Mouse (Mus musculus) midbrain, embryonic 15.5 days (tissue): ENCODE measurements around the gene Kansl2. TPM values are rescaled to one million over a fixed set of nuclear protein-coding genes. Genes with fewer than 3 reads are reported as not detected.

Source experiments
- ATAC-seq: fragments of 200-750 bp; cut with Nextera tagmentation; replicated peaks from 2 replicates; pipeline ENCODE4 v1.8.0; 2017; ENCODE audit warnings: moderate TSS enrichment
- H3K27ac ChIP-seq: fragments of 300-500 bp; sonication (generic); 2 replicates; pipeline ENCODE4 v1.5.1; 2015; ENCODE audit warnings: mild to moderate bottlenecking, inconsistent platforms
- H3K27me3 ChIP-seq: fragments of 300-500 bp; sonication (generic); replicated peaks from 2 replicates; pipeline ENCODE4 v1.6.1; 2015; ENCODE audit warnings: inconsistent platforms
- H3K36me3 ChIP-seq: fragments of 300-500 bp; sonication (generic); replicated peaks from 2 replicates; pipeline ENCODE4 v1.6.1; 2015; ENCODE audit warnings: inconsistent platforms
- H3K4me1 ChIP-seq: fragments of 300-500 bp; sonication (generic); 2 replicates; pipeline ENCODE4 v1.6.1; 2015; ENCODE audit warnings: inconsistent platforms
- H3K4me2 ChIP-seq: fragments of 300-500 bp; sonication (generic); 2 replicates; pipeline ENCODE4 v1.6.1; 2015; ENCODE audit warnings: inconsistent platforms, mild to moderate bottlenecking, moderate library complexity
- H3K4me3 ChIP-seq: fragments of 300-500 bp; sonication (generic); 2 replicates; pipeline ENCODE4 v1.5.1; 2015; ENCODE audit warnings: mild to moderate bottlenecking, inconsistent platforms
- H3K9ac ChIP-seq: fragments of 300-500 bp; sonication (generic); 2 replicates; pipeline ENCODE4 v1.6.1; 2015; ENCODE audit warnings: mild to moderate bottlenecking, inconsistent platforms
- H3K9me3 ChIP-seq: fragments of 300-500 bp; sonication (generic); 2 replicates; pipeline ENCODE4 v1.6.1; 2016; ENCODE audit warnings: inconsistent platforms
- WGBS: fragments of 180-500 bp; shearing (Covaris S2); methylation state at CpG from one replicate; pipeline ENCODE4 v1.1.7; 2015; ENCODE audit warnings: mixed read lengths; 5-methylcytosine and 5-hydroxymethylcytosine counted together
- microRNA-seq: library from miRNA; unstranded; fragments of <30 nt; microRNA quantifications from one replicate; pipeline ENCODE4, GENCODE M21; 2016
- polyA plus RNA-seq: library from polyadenylated mRNA; unstranded; fragments of >200 nt; fragmentation: Nextera tagmentation; extraction: Ambion mirVana; gene quantifications from 2 replicates; pipeline ENCODE4 v1.2.1, GENCODE M21; 2015

Gene Kansl2
- polyA plus RNA-seq, 1 experiment from 2014 or later, result 124 TPM

DNA sequence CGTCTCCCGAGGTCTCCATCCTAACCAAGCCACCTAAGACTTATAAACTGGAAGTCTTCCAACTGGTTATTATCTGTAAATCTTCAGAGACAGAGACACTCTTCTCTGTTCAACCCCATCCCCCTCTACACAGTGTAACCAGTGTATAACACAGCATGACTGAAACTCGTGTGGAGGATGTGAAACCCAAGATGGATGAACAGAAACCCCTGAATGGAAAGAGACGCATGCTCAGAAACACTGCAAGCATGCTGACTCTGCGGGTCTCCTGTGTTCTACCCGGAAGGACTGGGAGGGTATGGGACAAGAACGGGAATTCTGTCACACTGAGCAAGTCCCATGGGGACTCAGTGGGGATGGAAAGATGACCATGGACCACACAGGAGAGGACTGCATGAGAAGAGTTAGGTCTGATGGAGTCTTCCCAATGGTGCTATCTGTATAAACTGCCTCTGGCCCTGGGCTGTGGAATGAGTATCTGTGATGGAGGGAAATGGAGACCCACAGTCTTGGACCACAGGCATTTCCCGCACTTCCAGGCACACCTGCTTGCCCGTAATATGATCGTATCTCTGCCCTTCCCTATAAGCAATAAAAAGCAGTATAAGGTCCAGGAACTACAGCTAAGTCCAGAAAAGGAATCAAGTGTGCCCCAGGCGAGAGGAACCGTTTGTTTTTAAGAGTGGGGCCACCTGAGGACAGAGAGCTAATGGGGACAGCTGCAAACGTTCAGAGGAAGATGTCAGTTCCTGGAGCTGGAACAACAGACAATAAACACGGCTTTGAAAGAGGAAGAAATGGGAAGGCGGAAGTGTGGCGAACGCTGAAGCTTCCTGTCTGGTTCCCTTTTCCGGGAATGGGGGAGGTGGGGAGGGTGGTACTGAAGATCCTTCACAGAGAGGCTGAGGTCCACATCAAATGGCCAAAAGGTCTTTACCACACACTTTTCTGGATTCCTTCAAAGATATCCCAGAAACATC, 49.9 kb downstream of the Kansl2 start:
- H3K9me3 ChIP-seq, result no peaks in the 10 kb centered on the region
- ATAC-seq, result no peak
- H3K27me3 ChIP-seq, result no peaks in the 10 kb centered on the region
- H3K4me2 ChIP-seq, result no peak overlapping the region
- no peak overlapping the region for H3K9ac ChIP-seq
- 75% methylated on average over 18 of the region's 18 CpGs for WGBS
- no peak overlapping the region for H3K27ac ChIP-seq
- H3K4me1 ChIP-seq, result no peaks in the 10 kb centered on the region
- no peak overlapping the region for H3K4me3 ChIP-seq
- H3K36me3 ChIP-seq, result no peaks in the 10 kb centered on the region

DNA sequence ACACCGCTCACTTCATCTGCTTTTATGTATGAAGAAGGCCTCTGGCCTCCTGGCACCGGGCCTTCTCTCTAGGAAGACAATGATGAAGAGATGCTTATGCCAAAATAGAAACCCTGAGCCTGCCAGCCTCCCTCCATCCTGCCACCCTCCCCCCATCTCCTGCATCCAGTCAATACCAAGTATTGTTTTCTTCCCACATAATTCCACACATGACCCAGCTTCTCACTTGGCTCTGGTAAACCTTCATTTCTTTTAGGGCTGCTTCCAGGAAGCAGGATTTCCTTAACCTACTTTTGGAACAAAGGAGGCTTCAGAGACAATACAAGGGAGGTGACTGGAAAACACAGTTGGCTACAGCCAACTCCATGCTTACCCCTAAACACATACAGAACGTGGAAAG, 51.4 kb downstream of the Kansl2 start, which contains the start of gene Lalba:
Gene Lalba, minus strand, starts transcription at position 21 of the 400 bp plus-strand sequence.
- H3K27me3 ChIP-seq, result no peaks in the 10 kb centered on the region
- H3K4me1 ChIP-seq, result no peaks in the 10 kb centered on the region
- H3K9me3 ChIP-seq, result no peaks in the 10 kb centered on the region
- H3K27ac ChIP-seq, result no peak within 1 kb of the TSS
- WGBS, result 56% methylated on average over 3 of the region's 3 CpGs
- no peak within 1 kb of the TSS for H3K4me3 ChIP-seq
- ATAC-seq, result no peak
- H3K36me3 ChIP-seq, result no peaks in the 10 kb centered on the region
- H3K9ac ChIP-seq, result no peak within 1 kb of the TSS
- H3K4me2 ChIP-seq, result no peak within 1 kb of the TSS

DNA sequence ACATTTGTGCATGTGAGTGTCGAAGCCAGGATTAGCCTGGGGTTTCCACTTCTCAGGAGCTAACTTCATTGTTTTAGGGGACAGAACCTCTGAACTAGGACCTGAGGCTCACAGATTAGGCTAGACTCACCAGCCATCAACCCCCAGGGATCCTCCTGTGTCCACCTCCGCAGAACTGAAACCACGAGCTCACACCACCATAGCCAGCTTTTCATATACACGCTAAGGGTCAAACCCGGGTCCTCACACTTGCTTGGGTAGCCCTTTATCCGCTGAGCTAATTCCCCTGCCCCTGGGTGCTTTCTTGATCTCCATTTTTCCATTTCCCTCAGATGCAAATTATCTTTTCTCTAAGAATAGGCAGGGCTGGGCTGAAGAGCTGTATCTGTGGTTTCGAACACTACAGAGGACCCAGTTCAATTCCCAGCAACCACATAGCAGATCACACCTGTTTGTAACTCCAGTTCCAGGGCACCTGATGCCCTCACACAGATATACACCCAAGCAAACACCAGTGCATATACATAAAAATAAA, 54.4 kb downstream of the Kansl2 start:
- no peaks in the 10 kb centered on the region for H3K27me3 ChIP-seq
- no peak overlapping the region for H3K4me2 ChIP-seq
- no peaks in the 10 kb centered on the region for H3K9me3 ChIP-seq
- ATAC-seq, result no peak
- H3K9ac ChIP-seq, result no peak overlapping the region
- no peak overlapping the region for H3K4me3 ChIP-seq
- H3K4me1 ChIP-seq, result no peaks in the 10 kb centered on the region
- H3K36me3 ChIP-seq, result no peaks in the 10 kb centered on the region
- 70% methylated on average over 7 of the region's 7 CpGs for WGBS
- H3K27ac ChIP-seq, result no peak overlapping the region

DNA sequence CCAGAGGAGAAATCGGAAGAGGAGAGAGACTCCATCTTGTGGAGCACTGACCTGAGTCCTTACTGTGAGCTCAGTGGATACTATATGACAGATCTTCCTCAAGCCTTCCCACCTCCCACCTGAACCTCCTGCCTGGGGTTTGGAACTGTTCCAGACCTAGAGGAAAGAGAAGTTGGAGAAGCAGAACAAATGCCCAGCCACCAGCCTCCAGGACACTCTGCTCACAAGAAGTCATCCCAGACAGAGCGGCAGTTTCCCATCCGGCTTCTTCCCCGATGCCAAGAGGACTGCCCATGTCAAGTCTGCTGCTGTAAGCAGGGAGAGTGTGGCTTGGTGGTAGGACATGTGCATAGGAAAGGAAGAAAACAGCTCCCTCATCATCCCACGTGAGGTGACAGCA, 57.8 kb downstream of the Kansl2 start:
- no peak overlapping the region for H3K4me2 ChIP-seq
- ATAC-seq, result no peak
- no peak overlapping the region for H3K9ac ChIP-seq
- H3K36me3 ChIP-seq, result no peaks in the 10 kb centered on the region
- WGBS, result 81% methylated on average over 5 of the region's 5 CpGs
- no peak overlapping the region for H3K27ac ChIP-seq
- no peak overlapping the region for H3K4me3 ChIP-seq
- no peaks in the 10 kb centered on the region for H3K9me3 ChIP-seq
- no peaks in the 10 kb centered on the region for H3K27me3 ChIP-seq
- no peaks in the 10 kb centered on the region for H3K4me1 ChIP-seq

DNA sequence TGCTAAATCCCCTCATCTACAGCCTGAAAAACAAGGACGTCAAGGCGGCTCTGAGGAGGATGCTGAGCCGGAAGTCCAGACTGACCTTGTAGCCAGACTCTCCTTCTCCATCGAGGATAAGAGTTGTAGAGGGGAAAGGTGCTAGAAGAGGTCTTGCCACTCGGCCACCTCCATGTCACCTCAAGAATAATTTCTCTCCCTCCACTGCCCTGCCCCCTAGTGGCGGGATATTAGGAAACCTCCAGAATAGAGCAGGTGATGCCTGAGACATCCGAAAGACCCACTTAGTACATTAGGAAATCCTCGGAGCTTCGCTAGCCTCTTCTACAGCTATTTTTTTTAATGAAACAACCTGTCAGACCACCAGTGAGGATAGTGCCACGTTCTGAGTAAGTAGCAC, 58.7 kb downstream of the Kansl2 start:
- no peak overlapping the region for H3K4me3 ChIP-seq
- no peaks in the 10 kb centered on the region for H3K27me3 ChIP-seq
- H3K9ac ChIP-seq, result no peak overlapping the region
- no peak overlapping the region for H3K4me2 ChIP-seq
- 55% methylated on average over 10 of the region's 10 CpGs for WGBS
- H3K4me1 ChIP-seq, result no peaks in the 10 kb centered on the region
- no peaks in the 10 kb centered on the region for H3K36me3 ChIP-seq
- H3K9me3 ChIP-seq, result no peaks in the 10 kb centered on the region
- no peak overlapping the region for H3K27ac ChIP-seq
- ATAC-seq, result no peak

DNA sequence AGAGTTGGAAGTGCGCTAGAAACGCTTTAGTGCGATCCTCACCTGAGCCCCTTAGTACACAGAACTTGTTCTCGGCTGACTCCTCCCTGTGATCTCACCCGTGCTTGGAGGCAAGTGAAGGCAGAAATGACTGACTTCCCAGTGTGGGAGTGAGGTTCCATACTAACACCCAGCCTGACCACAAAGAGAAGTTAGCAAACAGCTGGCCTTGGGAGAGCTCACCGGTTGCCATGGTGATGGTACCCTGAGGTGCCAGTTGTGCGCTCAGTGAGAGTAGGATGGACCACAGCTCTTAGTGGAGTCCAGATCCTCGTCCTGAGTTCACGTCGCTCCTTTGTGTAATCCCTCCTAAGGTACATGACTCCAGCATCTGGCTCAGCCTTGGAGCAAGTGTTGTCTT, 59.1 kb downstream of the Kansl2 start:
- no peak for ATAC-seq
- no peaks in the 10 kb centered on the region for H3K27me3 ChIP-seq
- H3K4me3 ChIP-seq, result no peak overlapping the region
- no peak overlapping the region for H3K9ac ChIP-seq
- no peak overlapping the region for H3K4me2 ChIP-seq
- no peaks in the 10 kb centered on the region for H3K4me1 ChIP-seq
- no peaks in the 10 kb centered on the region for H3K9me3 ChIP-seq
- WGBS, result 81% methylated on average over 10 of the region's 10 CpGs
- no peak overlapping the region for H3K27ac ChIP-seq
- no peaks in the 10 kb centered on the region for H3K36me3 ChIP-seq

DNA sequence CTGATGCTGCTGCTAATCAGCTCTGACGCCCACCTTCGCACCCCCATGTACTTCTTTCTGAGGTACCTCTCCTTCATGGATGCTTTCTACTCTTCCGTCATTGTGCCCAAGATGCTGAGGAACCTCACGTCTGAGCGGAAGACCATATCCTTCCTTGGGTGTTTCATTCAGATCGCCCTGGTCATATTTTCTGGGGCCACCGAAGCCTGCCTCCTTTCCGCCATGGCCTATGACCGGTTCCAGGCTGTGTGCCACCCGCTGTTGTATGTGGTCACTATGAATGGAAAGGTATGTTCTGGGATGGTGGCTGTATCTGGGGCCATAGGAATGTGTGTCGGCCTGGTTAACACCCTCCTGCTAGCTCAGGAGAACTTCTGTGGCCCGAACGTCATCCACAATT, 62.5 kb downstream of the Kansl2 start:
- H3K36me3 ChIP-seq, result no peaks in the 10 kb centered on the region
- WGBS, result 93% methylated on average over 13 of the region's 13 CpGs
- no peaks in the 10 kb centered on the region for H3K27me3 ChIP-seq
- no peak overlapping the region for H3K4me2 ChIP-seq
- ATAC-seq, result no peak
- no peak overlapping the region for H3K27ac ChIP-seq
- no peak overlapping the region for H3K4me3 ChIP-seq
- H3K4me1 ChIP-seq, result no peaks in the 10 kb centered on the region
- no peaks in the 10 kb centered on the region for H3K9me3 ChIP-seq
- H3K9ac ChIP-seq, result no peak overlapping the region

DNA sequence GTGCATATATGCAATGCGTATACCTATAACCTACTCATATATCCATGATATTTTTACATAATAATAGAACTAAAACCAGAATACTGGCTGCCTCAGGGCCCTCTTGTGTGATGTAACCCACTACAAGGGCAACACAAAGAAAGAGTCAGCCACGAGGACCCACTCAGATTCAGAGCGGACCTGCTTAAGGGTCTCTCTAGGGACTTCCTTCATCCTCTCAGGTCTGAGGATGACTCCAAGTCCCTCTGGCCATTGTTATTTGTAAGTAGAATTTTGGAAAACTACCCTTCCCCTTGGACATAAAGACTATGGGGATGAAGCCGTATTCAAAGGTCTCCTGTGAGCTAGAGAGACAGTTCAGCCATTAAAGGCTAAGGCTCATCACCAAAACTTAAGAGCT, 64.5 kb downstream of the Kansl2 start, which contains the start of gene OR5BS1P:
Gene OR5BS1P, plus strand, starts transcription at position 301 of the 400 bp plus-strand sequence.
- H3K36me3 ChIP-seq, result no peaks in the 10 kb centered on the region
- H3K4me3 ChIP-seq, result no peak within 1 kb of the TSS
- H3K9me3 ChIP-seq, result no peaks in the 10 kb centered on the region
- ATAC-seq, result no peak
- H3K27ac ChIP-seq, result no peak within 1 kb of the TSS
- H3K4me1 ChIP-seq, result no peaks in the 10 kb centered on the region
- no peaks in the 10 kb centered on the region for H3K27me3 ChIP-seq
- WGBS, result 86% methylated on average over 4 of the region's 4 CpGs
- no peak within 1 kb of the TSS for H3K9ac ChIP-seq
- no peak within 1 kb of the TSS for H3K4me2 ChIP-seq

Small RNA genes lying within 50 kb of the gene (microRNA-seq; reads per million reads assigned to microRNA genes)
- gene Mir1291, result not detected

Other genes with a start within 250 kb of the Kansl2 start
- 12.3 and 14.1 TPM in 2 replicates for gene Zfp641, start 238.1 kb downstream of the Kansl2 start, polyA plus RNA-seq
- gene Olfr285, start 216.9 kb downstream of the Kansl2 start, polyA plus RNA-seq, result not detected in 2 replicates
- not detected in 2 replicates for gene Olfr284, start 193.3 kb downstream of the Kansl2 start, polyA plus RNA-seq
- gene Olfr283, start 153.3 kb downstream of the Kansl2 start, polyA plus RNA-seq, result not detected in 2 replicates
- gene Olfr282, start 103.0 kb downstream of the Kansl2 start, polyA plus RNA-seq, result not detected in 2 replicates
- gene Olfr281, start 81.7 kb downstream of the Kansl2 start, polyA plus RNA-seq, result 0.05 TPM in 1 of 2 replicates, not detected in the other
- not detected in 2 replicates for gene OR5BS1P, start 64.4 kb downstream of the Kansl2 start, polyA plus RNA-seq
- not detected in 2 replicates for gene Lalba, start 51.5 kb downstream of the Kansl2 start, polyA plus RNA-seq
- gene Olfr279, start 41.9 kb downstream of the Kansl2 start, polyA plus RNA-seq, result not detected in 2 replicates
- gene Ccnt1, start 36.7 kb upstream of the Kansl2 start, polyA plus RNA-seq, result 71.7 and 72.6 TPM in 2 replicates
- gene 4930415O20Rik, start 36.7 kb upstream of the Kansl2 start, polyA plus RNA-seq, result 0.44 and 0.46 TPM in 2 replicates
- gene Adcy6, start 75.8 kb upstream of the Kansl2 start, polyA plus RNA-seq, result 14.0 and 15.2 TPM in 2 replicates
- 199 and 201 TPM in 2 replicates for gene Cacnb3, start 96.6 kb upstream of the Kansl2 start, polyA plus RNA-seq
- gene Ddx23, start 128.6 kb upstream of the Kansl2 start, polyA plus RNA-seq, result 22.0 and 26.4 TPM in 2 replicates
- gene Rnd1, start 143.2 kb upstream of the Kansl2 start, polyA plus RNA-seq, result 13.2 and 13.9 TPM in 2 replicates
- 6.8 and 8.5 TPM in 2 replicates for gene Ccdc65, start 173.9 kb upstream of the Kansl2 start, polyA plus RNA-seq
- gene Fkbp11, start 193.9 kb upstream of the Kansl2 start, polyA plus RNA-seq, result 3.8 and 4.6 TPM in 2 replicates
- gene Arf3, start 228.9 kb upstream of the Kansl2 start, polyA plus RNA-seq, result 103 and 106 TPM in 2 replicates
- 0.17 TPM in 1 of 2 replicates, not detected in the other for gene Wnt10b, start 243.9 kb upstream of the Kansl2 start, polyA plus RNA-seq